Mouse (Mus musculus) embryo, embryonic 11 days (tissue): ENCODE results near the gene Mbl2.
"Not testable (repeated sequence)": the region's sequence is repeated elsewhere in the genome, so short reads cannot be mapped to it uniquely, and the experiment has no call there.

ENCODE experiments used
- DNase-seq: peaks from one replicate; pipeline ENCODE4 v3.0.0-alpha.2; 2015

Gene Mbl2

DNA sequence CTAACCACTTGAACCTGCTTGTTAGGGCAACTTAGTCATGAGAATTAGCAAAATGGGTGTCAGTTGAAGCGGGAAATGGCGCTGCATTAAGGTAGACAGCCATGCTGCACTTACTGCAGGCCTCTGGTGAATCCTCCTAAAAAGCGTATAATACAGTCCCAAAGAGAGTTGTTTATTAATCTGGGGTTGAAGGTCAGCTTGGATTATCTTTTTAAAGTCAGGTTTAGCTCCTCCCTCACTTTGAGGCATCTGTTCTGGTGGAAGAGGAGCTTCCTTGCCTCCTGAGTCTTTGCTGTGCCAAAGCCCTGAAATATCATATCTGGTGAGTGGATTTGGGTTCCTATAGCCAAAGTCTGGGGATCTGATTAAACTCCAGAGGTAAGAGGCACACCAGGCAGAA lies at the start of gene Mbl2:
Gene Mbl2, plus strand, starts transcription at position 252 of the 400 bp plus-strand sequence.
- DNase-seq = no peak

DNA sequence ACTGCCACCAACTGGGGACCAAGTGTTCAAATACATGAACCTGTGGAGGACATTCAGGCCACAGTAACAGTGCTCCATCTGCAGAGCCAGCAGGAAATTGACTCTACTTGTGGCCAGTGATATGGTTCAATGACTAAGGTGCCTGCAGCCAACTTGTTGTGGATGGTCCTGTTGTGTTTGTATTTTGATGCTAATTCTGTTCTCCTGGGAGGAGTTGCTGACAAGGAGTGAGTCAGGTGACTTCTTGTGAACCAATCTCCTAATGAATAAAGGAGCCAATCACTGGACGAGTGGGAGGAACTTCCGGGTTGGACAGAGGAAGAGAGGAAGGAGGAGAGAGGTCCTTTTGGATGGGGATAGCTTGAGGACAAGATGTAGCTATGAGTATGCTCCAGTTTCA lies 47.2 kb upstream of the Mbl2 start:
- DNase-seq = no peak

GRCm38 (mm10) chr19:30187232-30187631 lies 45.5 kb upstream of the Mbl2 start:
- no peak for DNase-seq

DNA sequence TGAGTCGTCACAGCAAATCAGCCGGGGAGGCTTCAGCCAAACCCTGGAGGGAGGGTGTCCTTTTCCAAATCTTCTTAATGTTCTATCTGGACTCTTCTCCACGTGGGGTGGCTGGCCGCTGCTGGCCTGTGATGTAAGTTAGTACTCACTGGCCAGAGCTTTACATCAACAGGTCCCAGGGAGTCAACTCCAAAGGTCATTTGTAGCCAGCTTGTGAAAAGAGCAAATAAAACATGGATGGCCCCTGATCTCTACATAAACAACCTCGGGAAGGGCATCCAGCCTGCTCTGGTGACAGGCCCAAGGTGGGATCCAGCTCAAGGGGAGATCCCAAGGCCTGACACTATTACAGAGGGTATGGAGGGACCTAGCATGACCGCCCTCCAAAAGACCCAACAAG lies 37.7 kb upstream of the Mbl2 start:
- no peak for DNase-seq

GRCm38 (mm10) chr19:30202177-30202576 lies 30.6 kb upstream of the Mbl2 start:
- no peak for DNase-seq

DNA sequence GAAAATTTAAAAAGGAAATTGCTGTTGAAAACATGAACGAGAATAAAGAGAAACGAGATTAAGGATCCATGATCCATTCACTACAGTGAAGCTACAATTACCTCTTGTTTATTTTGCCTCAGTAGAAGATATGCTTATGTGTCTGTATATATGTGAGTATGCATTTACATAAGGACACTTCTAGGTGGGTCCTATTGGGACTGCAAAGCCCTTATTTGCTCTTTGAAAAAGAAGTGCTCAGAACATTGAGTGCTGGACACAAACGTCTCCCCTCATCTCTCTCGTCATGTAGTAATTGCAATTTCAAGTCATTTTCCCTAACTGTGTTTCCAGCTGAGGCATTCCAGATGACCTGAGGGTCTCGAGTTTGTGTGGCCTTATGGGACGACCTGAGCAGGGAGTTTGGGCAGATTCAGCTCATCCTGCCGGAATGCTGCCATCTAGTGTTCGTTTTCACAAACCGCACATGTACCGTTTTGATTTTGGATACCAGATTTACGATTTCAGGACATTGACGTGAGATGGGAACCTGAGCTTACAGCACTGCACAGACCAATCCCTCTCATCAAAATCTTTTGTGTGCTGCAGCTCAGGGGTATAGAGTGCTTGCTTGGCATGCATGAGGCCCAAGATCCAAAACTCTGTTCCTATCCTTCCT lies 27.5 kb upstream of the Mbl2 start:
- DNase-seq = peak; percentile 81

GRCm38 (mm10) chr19:30205874-30206273 lies 26.9 kb upstream of the Mbl2 start:
- DNase-seq = no peak

GRCm38 (mm10) chr19:30206981-30207380 lies 25.8 kb upstream of the Mbl2 start:
- no peak for DNase-seq

DNA sequence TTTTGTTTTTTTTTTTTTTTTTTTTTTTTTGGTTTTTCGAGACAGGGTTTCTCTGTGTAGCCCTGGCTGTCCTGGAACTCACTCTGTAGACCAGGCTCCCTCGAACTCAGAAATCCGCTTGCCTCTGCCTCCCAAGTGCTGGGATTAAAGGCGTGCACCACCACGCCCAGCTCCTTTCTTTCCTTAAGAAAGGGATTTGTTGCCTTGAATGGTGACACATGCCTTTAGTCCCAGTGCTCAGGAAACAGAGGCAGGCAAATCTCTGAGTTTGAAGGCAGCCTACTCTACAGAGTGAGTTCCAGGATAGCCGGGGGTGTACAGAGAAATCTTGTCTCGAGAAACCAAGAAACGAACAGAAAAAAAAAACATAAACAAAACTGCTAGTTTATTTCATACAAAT lies 23.7 kb upstream of the Mbl2 start:
- DNase-seq = not testable (repeated sequence)

- DNase-seq = peak; percentile 11
Observed at GRCm38 (mm10) chr19:30214026-30214425, 18.7 kb upstream of the Mbl2 start.

DNA sequence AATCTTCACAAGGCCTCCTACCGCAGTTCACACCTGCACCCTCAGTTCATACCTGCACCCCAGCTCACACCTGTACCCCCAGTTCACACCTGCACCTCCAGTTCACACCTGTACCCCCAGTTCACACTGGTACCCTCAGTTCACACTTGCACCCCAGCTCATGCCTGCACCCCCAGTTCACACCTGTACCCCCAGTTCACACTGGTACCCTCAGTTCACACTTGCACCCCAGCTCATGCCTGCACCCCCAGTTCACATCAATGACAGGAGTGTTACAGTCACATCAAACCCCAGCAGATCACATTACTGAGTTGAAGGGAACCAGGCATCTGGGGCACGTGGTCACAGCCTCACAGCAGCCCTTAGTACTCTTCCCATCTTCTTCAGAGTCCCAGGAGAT lies 17.0 kb upstream of the Mbl2 start:
- not testable (repeated sequence) for DNase-seq

- no peak for DNase-seq
Observed at GRCm38 (mm10) chr19:30216186-30216585, 16.6 kb upstream of the Mbl2 start.

- DNase-seq = peak; percentile 64
Observed at GRCm38 (mm10) chr19:30217335-30217734, 15.4 kb upstream of the Mbl2 start.

DNA sequence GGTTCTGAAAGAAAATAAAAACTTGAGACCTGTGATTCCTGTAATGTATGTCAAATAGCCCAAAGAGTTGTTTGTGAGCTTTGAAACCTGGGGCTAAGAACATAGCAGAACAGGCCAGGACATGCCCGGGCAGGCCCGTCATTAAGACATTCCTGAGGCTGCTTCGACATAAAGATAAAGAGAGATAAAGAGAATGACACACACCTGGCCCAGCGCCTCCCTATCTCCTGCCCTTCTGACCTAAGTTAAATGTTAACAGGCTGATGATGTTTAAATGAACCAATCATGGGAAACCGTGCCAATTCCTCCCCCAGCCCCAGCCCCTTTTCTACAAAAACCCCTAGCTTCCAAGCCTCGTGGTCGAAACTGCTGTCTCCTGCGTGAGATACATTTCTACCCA lies 10.1 kb upstream of the Mbl2 start:
- not testable (repeated sequence) for DNase-seq

DNA sequence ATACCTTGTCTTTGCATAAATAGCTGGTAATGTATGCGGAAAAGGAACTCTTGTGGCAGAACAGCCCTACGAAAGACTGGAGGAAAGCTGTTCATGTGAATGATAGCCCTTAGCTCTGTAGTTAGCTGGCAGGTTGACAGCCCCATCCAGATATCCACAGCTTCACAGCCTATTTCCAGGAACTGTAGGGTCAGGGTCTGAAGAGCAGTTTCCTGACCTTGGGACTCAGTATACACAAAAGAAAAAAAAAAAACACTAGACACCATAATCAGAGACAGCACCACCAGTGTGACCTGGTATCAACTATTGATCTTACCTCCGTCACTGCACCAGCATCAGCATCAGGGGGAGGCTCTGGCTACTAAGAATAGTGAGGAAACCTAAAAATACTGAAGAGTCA lies 3.3 kb upstream of the Mbl2 start:
- no peak for DNase-seq

DNA sequence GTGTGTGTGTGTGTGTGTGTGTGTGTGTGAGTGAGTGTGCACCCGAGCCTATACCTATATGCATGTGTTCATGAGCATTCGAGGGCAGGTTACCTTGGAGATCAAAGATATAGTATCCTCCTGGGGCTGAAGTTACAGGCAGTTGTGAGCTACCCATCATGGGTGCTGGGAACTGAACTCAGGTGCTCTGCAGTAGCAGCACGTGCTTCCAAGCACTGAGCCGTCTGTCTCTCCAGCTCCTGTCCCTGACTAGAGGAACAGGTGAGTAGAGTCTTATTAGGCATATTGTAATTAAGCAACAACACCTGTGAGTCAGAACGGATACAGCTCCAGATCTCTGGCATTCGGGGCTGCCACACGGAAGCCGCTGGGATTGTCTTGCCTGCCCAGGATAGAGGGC lies 1.7 kb downstream of the Mbl2 start:
- DNase-seq = no peak

GRCm38 (mm10) chr19:30247359-30247758 lies 14.6 kb downstream of the Mbl2 start:
- DNase-seq = peak; percentile 70

GRCm38 (mm10) chr19:30248822-30249221 lies 16.1 kb downstream of the Mbl2 start:
- DNase-seq = peak; percentile 79

- DNase-seq = no peak
Observed at GRCm38 (mm10) chr19:30252253-30252652, 19.5 kb downstream of the Mbl2 start.

- DNase-seq = peak; percentile 34
Observed at GRCm38 (mm10) chr19:30256339-30256738, 23.6 kb downstream of the Mbl2 start.

DNA sequence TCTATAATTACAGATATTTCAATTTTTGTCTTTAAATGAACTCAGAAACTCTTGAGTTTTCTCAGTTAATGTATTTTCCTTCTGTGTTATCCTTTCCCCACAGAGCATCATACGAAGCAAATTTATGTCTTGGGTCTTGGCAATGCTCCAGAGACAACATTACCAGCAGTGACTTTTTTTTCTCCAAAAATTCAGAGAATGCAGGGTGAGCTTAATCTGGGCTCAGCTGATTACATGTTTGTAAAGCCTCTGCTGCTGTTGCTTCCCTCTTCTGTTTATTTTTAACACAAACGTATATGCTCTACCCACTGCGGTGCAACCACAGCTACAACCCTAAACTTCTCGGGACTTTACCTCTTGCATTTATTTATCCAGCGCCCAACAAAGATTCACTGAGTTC lies 48.4 kb downstream of the Mbl2 start:
- DNase-seq = peak; percentile 42

- no peak for DNase-seq
Observed at GRCm38 (mm10) chr19:30287899-30288490, 55.3 kb downstream of the Mbl2 start.
